Mouse (Mus musculus) MEL (cell line): Measurements from ENCODE around the gene Hsd3b7. TPM values are rescaled to one million over a fixed set of nuclear protein-coding genes. Genes with fewer than 3 reads are reported as not detected.

Experiments used
- DNase-seq: peaks from one replicate; pipeline ENCODE4 v3.0.0; 2011; ENCODE audit warnings: low read depth, low spot score
- H3K27ac ChIP-seq: 2 replicates; pipeline ENCODE4 v1.5.1; 2012; ENCODE audit warnings: low read depth, mild to moderate bottlenecking, control low read depth, low read length, moderate library complexity; ENCODE audit not compliant: control insufficient read depth
- H3K27me3 ChIP-seq, 2 experiments: fragments of 150-350 bp in 1 of 2; sonication (generic) in 1 of 2; 2 replicates each; pipeline ENCODE4 v1.6.1; 2012; ENCODE audit warnings: low read length in 2 of 2, mild to moderate bottlenecking in 2 of 2, improper control_type of control experiment in 1 of 2, moderate library complexity in 1 of 2; ENCODE audit not compliant: insufficient read depth in 2 of 2, control insufficient read depth in 1 of 2
- H3K36me3 ChIP-seq, 2 experiments: 2 replicates each; pipeline ENCODE4 v1.6.1; 2012 to 2014; ENCODE audit warnings: low read length in 2 of 2, improper control_type of control experiment in 1 of 2, inconsistent platforms in 1 of 2, mild to moderate bottlenecking in 1 of 2; ENCODE audit not compliant: insufficient read depth in 2 of 2, control insufficient read depth in 1 of 2
- H3K4me1 ChIP-seq, 2 experiments: fragments of 150-350 bp in 1 of 2; sonication (generic) in 1 of 2; 2 replicates each; pipeline ENCODE4 v1.6.1; 2012; ENCODE audit warnings: low read length in 2 of 2, improper control_type of control experiment in 1 of 2, mild to moderate bottlenecking in 1 of 2; ENCODE audit not compliant: insufficient read depth in 2 of 2, control insufficient read depth in 1 of 2
- H3K4me3 ChIP-seq, 2 experiments: fragments of 150-350 bp in 1 of 2; sonication (generic) in 1 of 2; 2 replicates each; pipeline ENCODE4 v1.5.1; 2012; ENCODE audit warnings: low read depth in 2 of 2, low read length in 2 of 2, mild to moderate bottlenecking in 2 of 2, moderate library complexity in 2 of 2, control low read depth in 1 of 2, improper control_type of control experiment in 1 of 2; ENCODE audit not compliant: control insufficient read depth in 1 of 2, insufficient read depth in 1 of 2
- H3K79me2 ChIP-seq: 2 replicates; pipeline ENCODE4 v1.6.1; 2012; ENCODE audit warnings: mild to moderate bottlenecking, low read length, moderate library complexity; ENCODE audit not compliant: control insufficient read depth, poor library complexity, insufficient read depth
- H3K9ac ChIP-seq: 2 replicates; pipeline ENCODE4 v1.6.1; 2012; ENCODE audit warnings: low read depth, mild to moderate bottlenecking, control low read depth, low read length, moderate library complexity; ENCODE audit not compliant: control insufficient read depth, poor library complexity, severe bottlenecking
- H3K9me3 ChIP-seq: fragments of 150-350 bp; sonication (generic); replicated peaks from 2 replicates; pipeline ENCODE4 v1.6.1; 2012; ENCODE audit warnings: mild to moderate bottlenecking, low read length, improper control_type of control experiment, moderate library complexity; ENCODE audit not compliant: insufficient read depth
- CTCF ChIP-seq, 3 experiments: IDR thresholded peaks in 2 of 3; conservative IDR thresholded peaks in 1 of 3; 2 replicates each; pipeline ENCODE4 v1.5.1; 2011 to 2012; ENCODE audit warnings: low read length in 3 of 3, low read depth in 2 of 3, mild to moderate bottlenecking in 2 of 3, improper control_type of control experiment in 1 of 3, inconsistent platforms in 1 of 3, mixed read lengths in 1 of 3, moderate library complexity in 1 of 3; ENCODE audit not compliant: control insufficient read depth in 1 of 3, insufficient read depth in 1 of 3, poor library complexity in 1 of 3, severe bottlenecking in 1 of 3
- ELF1 ChIP-seq: IDR thresholded peaks from 2 replicates; pipeline ENCODE4 v1.6.1; 2014; ENCODE audit warnings: low read depth, mild to moderate bottlenecking, inconsistent platforms, low read length, improper control_type of control experiment, moderate library complexity
- GATA1 ChIP-seq: IDR thresholded peaks from 2 replicates; pipeline ENCODE4 v1.6.1; 2011; ENCODE audit warnings: low read depth, low read length, improper control_type of control experiment
- HCFC1 ChIP-seq: IDR thresholded peaks from 2 replicates; pipeline ENCODE4 v1.6.1; 2012; ENCODE audit warnings: low read depth, mild to moderate bottlenecking, inconsistent platforms, low read length, improper control_type of control experiment, moderate library complexity
- JUND ChIP-seq: IDR thresholded peaks from 2 replicates; pipeline ENCODE4 v1.6.1; 2011; ENCODE audit warnings: low read depth, mild to moderate bottlenecking, improper control_type of control experiment, low read length
- MAZ ChIP-seq: IDR thresholded peaks from 2 replicates; pipeline ENCODE4 v1.6.1; 2012; ENCODE audit warnings: low read depth, mild to moderate bottlenecking, inconsistent platforms, low read length, improper control_type of control experiment
- MXI1 ChIP-seq: IDR thresholded peaks from 2 replicates; pipeline ENCODE4 v1.6.1; 2011; ENCODE audit warnings: mild to moderate bottlenecking, low read depth, low read length, improper control_type of control experiment
- POLR2AphosphoS2 ChIP-seq: IDR thresholded peaks from 2 replicates; pipeline ENCODE4 v1.6.1; 2011; ENCODE audit warnings: low read length, improper control_type of control experiment
- POLR2AphosphoS5 ChIP-seq: IDR thresholded peaks from 2 replicates; pipeline ENCODE4 v1.6.1; 2012; ENCODE audit warnings: low read depth, borderline replicate concordance, mild to moderate bottlenecking, inconsistent platforms, low read length, moderate library complexity, mixed read lengths
- RAD21 ChIP-seq: IDR thresholded peaks from 2 replicates; pipeline ENCODE4 v1.6.1; 2011; ENCODE audit warnings: mild to moderate bottlenecking, low read depth, low read length, improper control_type of control experiment
- SMC3 ChIP-seq: IDR thresholded peaks from 2 replicates; pipeline ENCODE4 v1.6.1; 2011; ENCODE audit warnings: low read depth, low read length, improper control_type of control experiment
- TBP ChIP-seq: IDR thresholded peaks from 2 replicates; pipeline ENCODE4 v1.8.0; 2011; ENCODE audit warnings: low read depth, low read length, improper control_type of control experiment
- TCF12 ChIP-seq: IDR thresholded peaks from 2 replicates; pipeline ENCODE4 v1.6.1; 2014; ENCODE audit warnings: low read depth, mild to moderate bottlenecking, inconsistent platforms, low read length, improper control_type of control experiment, moderate library complexity
- USF2 ChIP-seq, 2 experiments: IDR thresholded peaks; 2 replicates each; pipeline ENCODE4 v1.6.1; 2011 to 2012; ENCODE audit warnings: improper control_type of control experiment in 2 of 2, low read length in 2 of 2, borderline replicate concordance in 1 of 2, inconsistent platforms in 1 of 2, low read depth in 1 of 2, mild to moderate bottlenecking in 1 of 2; ENCODE audit not compliant: insufficient read depth in 1 of 2
- ZC3H11A ChIP-seq: IDR thresholded peaks from 2 replicates; pipeline ENCODE4 v1.6.1; 2012; ENCODE audit warnings: low read depth, mild to moderate bottlenecking, inconsistent platforms, low read length, improper control_type of control experiment
- ZKSCAN1 ChIP-seq: IDR thresholded peaks from 2 replicates; pipeline ENCODE4 v1.6.1; 2012; ENCODE audit warnings: low read depth, mild to moderate bottlenecking, inconsistent platforms, low read length, improper control_type of control experiment, moderate library complexity
- ZNF384 ChIP-seq: IDR thresholded peaks from 2 replicates; pipeline ENCODE4 v1.6.1; 2012; ENCODE audit warnings: low read depth, mild to moderate bottlenecking, inconsistent platforms, low read length, improper control_type of control experiment
- polyA plus RNA-seq, 2 experiments: library from polyadenylated mRNA; stranded (reverse) in 1 of 2; unstranded in 1 of 2; fragments of >175 nt in 1 of 2; fragments of >200 nt in 1 of 2; gene quantifications; 2 replicates each; pipeline versions ENCODE4 v1.2.1 to v1.2.4; 2012; ENCODE audit warnings: low replicate concordance in 2 of 2, low read depth in 1 of 2; ENCODE audit not compliant: insufficient read length in 2 of 2, insufficient read depth in 1 of 2, missing spikeins in 1 of 2
- total RNA-seq: library from RNA; depleted of rRNA; stranded (reverse); fragments of 300-350 nt; gene quantifications from 2 replicates; pipeline ENCODE4 v1.2.3, GENCODE M21; 2012

The Hsd3b7 gene
- total and polyA plus RNA-seq, 3 experiments, result 0.75 to 1.4 TPM; not detected in 1

DNA sequence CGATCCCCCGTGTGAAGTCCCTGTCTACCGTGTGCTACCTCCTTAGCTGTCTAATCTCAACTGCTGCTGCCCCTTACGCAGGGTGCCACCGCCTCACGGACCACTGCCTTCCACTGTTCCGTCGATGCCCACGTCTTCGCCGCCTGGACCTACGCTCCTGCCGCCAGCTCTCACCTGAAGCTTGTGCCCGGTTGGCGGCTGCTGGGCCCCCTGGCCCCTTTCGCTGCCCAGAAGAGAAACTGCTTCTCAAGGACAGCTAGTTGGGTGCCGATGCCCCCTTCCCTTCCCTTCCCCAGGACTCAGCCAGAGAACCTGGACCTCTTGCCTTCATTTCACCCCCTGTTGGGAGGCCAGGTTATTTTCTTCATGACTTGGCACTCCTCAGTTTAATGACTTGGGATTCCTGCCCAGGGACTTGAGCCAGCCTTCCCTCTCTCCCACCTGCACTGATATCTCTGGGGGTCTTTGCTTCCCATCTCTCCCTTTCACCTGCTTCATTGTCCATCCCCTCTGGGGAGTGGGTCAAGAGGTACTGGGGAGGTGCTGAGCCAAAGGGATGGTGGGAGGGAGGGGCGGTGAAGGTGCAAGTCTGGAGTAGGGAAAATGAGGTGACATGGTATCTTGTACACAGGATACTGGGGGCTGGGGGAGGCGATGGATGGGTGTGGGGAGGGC lies 32.6 kb upstream of the Hsd3b7 start:
- H3K79me2 ChIP-seq, result peaks cover 24% of the 10 kb centered on the region
- peak overlapping the region; percentile 91 for H3K27ac ChIP-seq
- peaks cover 8 to 38% of the 10 kb centered on the region in 2 experiments for H3K4me1 ChIP-seq
- H3K9me3 ChIP-seq, result no peaks in the 10 kb centered on the region
- H3K27me3 ChIP-seq, result no peaks in the 10 kb centered on the region
- peak overlapping the region; percentile 9 to 64 for H3K4me3 ChIP-seq
- H3K9ac ChIP-seq, result peak overlapping the region; percentile 78
- no peak for DNase-seq
- TF ChIP-seq GATA1, result no peak
- 0 out of 2 replicates have a peak, but pooled peaks have one; percentile 50 for TF ChIP-seq MAZ
- peaks cover 0 to 35% of the 10 kb centered on the region in 2 experiments; a peak in 2 of 4 replicates for H3K36me3 ChIP-seq

DNA sequence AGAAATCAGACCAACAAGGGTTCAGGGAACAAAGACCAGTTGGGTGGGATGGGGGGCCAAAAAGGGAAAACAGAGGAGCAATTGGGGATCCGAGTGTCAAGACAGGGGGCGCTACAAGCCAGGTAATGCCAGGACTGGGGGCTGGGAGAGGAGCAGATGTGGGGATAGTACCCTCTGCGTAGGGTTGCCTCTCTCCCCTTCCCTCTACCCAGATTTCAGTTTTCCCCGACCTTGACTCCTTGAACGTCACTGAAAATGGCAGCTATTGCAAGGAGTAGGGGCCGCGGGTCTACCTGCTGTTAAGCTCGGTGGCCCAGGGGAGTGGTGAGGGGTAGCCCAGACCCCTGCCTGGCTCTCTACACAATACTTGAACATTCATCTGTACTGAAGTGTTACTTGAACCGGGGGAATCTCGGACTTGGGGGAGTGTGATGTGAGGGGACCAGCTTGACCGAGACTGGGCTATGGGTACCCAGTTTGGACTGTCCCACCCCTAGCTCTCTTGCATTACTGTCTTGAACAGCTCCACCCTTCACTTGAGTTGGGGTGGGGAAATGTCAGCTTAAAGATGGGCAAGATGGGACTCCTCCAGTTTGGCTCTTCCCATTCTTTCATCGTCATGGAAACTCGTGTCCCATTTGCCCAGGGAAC lies 31.9 kb upstream of the Hsd3b7 start:
- H3K9ac ChIP-seq, result peak overlapping the region; percentile 78
- H3K79me2 ChIP-seq, result peaks cover 24% of the 10 kb centered on the region
- peak overlapping the region; percentile 38 for H3K27ac ChIP-seq
- peaks cover 0 to 32% of the 10 kb centered on the region in 2 experiments; a peak in 2 of 4 replicates for H3K36me3 ChIP-seq
- no peaks in the 10 kb centered on the region for H3K9me3 ChIP-seq
- TF ChIP-seq SMC3 (peak; percentile 23), CTCF (IDR thresholded peaks at IDR 0.05 in 2 of 3, conservative IDR thresholded peaks at IDR 0.05 in 1 of 3; ENCODE audit: control insufficient read depth in 1 of 3, insufficient read depth in 1 of 3, low read depth in 2 of 3, low read length in 3 of 3, poor library complexity in 1 of 3, severe bottlenecking in 1 of 3) (peak; percentile 21 to 61 (median 59); a peak in 5 of 6 replicates), ZNF384 (no peak), ZKSCAN1 (no peak), POLR2AphosphoS2 (no peak), JUND (no peak), USF2 (IDR thresholded peaks at IDR 0.05; ENCODE audit: borderline replicate concordance in 1 of 2, insufficient read depth in 1 of 2, low read depth in 1 of 2, low read length in 2 of 2) (no peak), HCFC1 (no peak), RAD21 (peak; percentile 39), ELF1 (no peak), MXI1 (0 out of 2 replicates have a peak, but pooled peaks have one; percentile 57), TCF12 (no peak), ZC3H11A (peak; percentile 42), POLR2AphosphoS5 (no peak), TBP (0 out of 2 replicates have a peak, but pooled peaks have one; percentile 21)
- H3K27me3 ChIP-seq, result no peaks in the 10 kb centered on the region
- H3K4me1 ChIP-seq, result peaks cover 6 to 36% of the 10 kb centered on the region in 2 experiments
- no peak for DNase-seq
- H3K4me3 ChIP-seq, result peak overlapping the region; percentile 9 to 64
